Mouse (Mus musculus) left cerebral cortex, postnatal 10 days (tissue): ENCODE measurements at regions not wholly inside any gene's neighbourhood (a gene's known extent, or its start where the extent isn't known, plus 50 kb on each side); places are given as distances from the start of the nearest gene placed in this dataset.

Experiments used
- DNase-seq, 2 experiments: peaks; one replicate each; pipeline ENCODE4 v3.0.0; 2021 to 2022; ENCODE audit warnings: low spot score in 2 of 2, mixed read lengths in 1 of 2; ENCODE audit errors: extremely low spot score in 1 of 2
- intact Hi-C: fragments of 180-260 bp; cut with DNase I; formaldehyde crosslinking; loops from one replicate; pipeline ENCODE4 v1.15.1; 2025

GRCm38 (mm10) chr6:31095943-31096714 is 137.3 kb upstream of the Klf14 start:
- peak; percentile 50 to 58 for DNase-seq
- intact Hi-C loops = no loop called here

DNA sequence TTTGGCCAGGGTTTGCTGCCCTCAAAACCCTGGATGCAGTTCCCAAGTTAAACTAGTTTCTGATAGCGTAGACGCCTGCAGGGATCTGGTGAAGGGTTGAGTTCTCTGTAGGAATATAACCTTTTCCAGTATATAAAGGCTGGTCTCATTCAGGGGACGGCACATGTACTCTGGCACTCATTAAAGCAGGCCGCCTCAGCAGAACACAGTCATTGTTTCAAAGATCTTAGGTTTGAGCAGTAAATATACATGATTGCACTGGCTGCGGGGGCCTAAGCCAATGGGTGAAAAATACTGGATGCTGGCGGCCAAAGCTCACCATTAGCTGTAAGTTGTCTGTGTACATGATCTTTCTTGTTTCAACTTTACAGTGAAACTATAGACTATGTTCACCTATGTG is 137.9 kb upstream of the Klf14 start:
- intact Hi-C loops = no loop called here
- no peak for DNase-seq

DNA sequence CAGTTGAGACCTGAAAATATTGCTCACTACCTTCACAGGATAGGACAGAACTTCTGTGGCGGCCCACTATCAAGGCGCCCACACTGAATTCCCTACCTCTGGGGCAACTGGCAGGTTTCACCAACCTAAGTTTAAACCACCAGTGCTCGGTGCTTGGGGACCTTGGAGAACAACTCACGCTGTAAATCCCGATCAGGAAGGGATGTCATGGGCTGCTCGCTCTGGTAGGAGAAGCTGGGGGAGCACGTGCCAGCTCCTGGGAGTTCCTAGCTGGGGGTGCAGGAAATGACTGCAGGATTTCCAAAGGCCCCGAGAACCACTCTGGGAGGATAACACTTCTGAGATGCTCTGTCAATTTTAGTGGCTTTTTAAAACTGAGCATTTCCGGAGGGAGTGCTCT is 138.4 kb upstream of the Klf14 start:
- intact Hi-C loops = no loop called here

GRCm38 (mm10) chr6:31098106-31098505 is 139.2 kb upstream of the Klf14 start:
- intact Hi-C loops = no loop called here
- DNase-seq = no peak

More for the DNA sequence above, 138.4 kb upstream of the Klf14 start:
- no peak for DNase-seq

- no peak for DNase-seq
- intact Hi-C loops = no loop called here
Observed at GRCm38 (mm10) chr6:31100084-31100579, 141.3 kb upstream of the Klf14 start.

DNA sequence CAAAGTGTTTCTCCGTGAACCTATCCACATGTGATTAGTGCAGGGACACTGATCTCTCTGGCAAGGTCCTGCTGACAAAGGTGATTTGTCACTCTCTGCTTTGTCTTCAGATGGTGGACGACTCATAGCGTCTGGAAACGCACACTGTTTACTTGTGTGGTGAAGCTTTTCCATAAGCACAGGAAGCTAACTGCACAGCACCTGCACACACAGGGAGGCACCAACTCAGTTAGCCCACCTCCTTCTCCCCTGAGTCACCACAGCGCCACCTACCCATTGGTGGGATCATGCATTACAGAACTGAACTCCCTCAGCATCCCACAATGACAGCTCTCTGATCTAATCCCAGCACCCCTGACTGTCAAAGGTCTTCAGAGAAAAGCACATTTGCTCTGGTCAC is 141.9 kb upstream of the Klf14 start:
- intact Hi-C loops = no loop called here
- DNase-seq = no peak

- intact Hi-C loops = no loop called here
- DNase-seq = peak in 1 of 2 experiments; percentile 8
Observed at GRCm38 (mm10) chr6:31106144-31106836, 147.4 kb upstream of the Klf14 start.

DNA sequence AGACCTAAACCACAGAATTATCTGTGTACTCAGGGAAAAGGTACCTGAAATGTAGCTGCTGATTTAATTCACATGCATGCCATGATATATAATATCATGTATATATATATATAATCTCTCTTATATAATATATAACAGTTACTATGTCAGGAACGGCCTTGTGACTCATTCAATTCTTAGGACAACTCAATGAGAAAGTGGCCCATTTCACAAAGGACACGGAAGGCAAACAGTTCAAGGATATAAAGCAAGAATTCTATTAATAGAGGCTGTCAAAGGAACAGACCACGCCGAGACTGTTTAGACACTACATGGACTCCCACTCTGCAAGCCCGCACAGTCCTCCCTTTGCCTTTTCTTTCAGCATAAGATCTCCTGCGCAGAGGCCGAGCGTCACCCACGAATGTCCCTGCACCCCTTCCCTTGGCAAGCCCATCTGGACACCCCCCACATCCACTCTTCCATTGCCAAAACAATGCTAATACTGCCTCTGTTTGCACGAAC is 148.0 kb upstream of the Klf14 start:
- peak in 1 of 2 experiments; percentile 15 for DNase-seq
- intact Hi-C loops = no loop called here

DNA sequence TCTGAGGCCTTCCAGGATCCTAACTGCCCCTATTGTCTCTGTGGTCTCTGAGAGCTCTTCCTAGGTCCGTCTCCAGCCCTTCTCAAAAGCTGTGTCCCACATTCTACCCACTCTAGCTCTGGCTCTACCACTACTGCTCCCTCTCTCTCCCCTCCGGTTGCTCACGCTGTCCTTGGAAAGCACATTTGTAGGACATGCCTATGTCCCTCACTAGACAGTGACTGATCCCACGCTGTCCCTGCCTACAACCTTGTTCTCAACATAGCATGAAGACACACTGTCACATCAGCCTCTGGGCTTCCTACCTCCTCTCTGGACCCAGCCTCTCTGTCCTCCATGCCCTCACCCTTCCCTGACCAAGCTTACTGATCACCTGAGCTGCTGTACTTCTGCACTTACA is 148.5 kb upstream of the Klf14 start:
- intact Hi-C loops = no loop called here
- DNase-seq = peak in 1 of 2 experiments; percentile 9

GRCm38 (mm10) chr6:31107916-31108685 is 149.2 kb upstream of the Klf14 start:
- DNase-seq = peak in 1 of 2 experiments; percentile 7
- intact Hi-C loops = no loop called here

- intact Hi-C loops = no loop called here
- DNase-seq = no peak
Observed at GRCm38 (mm10) chr6:31109604-31110003, 150.7 kb upstream of the Klf14 start.

DNA sequence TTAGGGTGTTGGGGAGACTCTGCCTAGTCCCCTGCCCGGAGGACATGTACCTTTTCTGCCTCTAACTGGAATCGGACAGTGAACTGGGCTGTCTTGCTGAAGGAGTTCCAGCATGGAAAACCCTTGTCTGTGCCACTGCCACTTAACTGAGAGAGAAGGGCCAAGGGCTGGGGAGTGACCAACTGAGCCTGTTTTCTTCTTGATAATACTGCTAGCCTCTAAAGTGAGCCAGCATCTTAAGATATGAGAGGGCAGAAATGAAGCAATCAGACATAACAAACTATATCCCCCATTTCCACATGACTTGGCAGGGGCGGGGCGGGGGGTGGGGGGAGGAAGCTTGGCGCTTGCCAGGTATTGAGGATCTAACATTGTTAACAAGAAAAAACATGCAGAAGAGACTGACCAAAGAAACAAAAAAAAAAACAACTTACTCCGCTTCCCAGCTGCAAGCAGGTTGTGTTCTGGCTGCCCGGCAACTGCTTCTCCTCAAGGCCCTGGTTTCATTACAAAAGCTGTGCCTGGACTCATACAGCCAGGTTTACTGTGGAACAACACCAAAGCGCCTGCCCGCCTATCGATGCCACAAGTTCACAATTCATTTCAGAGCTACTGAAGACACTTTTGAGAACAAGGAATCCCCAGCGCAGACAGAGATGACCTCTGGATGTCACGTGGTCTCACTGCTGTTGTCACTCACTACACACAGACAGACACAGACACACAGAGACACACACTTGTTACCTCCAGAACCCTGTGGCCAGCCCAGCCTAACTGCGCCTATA is 153.6 kb upstream of the Klf14 start:
- no peak for DNase-seq
- intact Hi-C loops = no loop called here

- intact Hi-C loops = no loop called here
- no peak for DNase-seq
Observed at GRCm38 (mm10) chr6:31113558-31114326, 154.9 kb upstream of the Klf14 start.

DNA sequence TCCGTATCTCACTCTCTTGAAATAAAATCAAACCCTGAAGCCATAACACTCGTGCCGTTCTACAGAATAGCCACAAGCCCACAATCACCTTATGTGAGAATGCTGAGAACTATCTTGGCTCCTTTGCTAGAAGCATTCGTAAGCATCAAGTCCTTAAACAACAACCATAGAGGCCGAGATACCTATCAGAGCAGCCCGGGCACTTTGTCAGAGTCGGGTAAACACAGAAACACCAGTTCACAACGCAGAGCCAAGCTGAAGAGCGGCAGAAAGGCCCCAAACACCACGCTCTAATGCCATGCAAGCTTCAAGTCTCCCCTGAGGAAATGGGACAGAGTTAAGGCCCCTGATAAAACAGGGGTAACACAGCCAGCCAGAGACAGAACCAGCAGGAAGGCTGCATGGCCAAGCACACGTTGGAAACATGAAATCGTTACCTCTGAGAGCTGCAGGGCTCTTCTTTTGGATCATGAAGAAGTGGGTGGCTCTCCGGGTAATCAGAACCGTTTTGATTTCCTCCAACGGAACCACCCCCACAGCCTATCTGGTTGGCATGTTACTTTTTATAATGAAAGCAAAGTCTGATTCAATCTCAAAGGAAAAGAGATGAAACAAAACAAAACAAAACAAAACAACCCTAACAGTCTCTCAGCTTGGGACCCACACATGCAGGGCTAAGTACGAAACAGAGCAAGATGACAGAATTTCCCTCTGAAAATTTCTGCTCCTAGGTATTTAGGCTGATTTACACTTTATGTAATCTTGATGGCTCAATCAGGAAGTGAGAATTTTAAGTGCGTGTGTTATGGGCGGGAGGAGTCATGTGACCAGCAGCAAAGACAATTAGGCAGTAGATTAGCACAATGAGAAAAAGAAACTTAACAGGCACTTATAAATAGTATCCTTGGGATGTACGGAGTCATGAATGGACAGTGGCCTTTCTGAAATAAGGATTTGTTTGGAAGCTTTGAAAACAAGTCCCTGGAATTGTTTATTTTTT is 155.8 kb upstream of the Klf14 start:
- intact Hi-C loops = no loop called here
- no peak for DNase-seq

DNA sequence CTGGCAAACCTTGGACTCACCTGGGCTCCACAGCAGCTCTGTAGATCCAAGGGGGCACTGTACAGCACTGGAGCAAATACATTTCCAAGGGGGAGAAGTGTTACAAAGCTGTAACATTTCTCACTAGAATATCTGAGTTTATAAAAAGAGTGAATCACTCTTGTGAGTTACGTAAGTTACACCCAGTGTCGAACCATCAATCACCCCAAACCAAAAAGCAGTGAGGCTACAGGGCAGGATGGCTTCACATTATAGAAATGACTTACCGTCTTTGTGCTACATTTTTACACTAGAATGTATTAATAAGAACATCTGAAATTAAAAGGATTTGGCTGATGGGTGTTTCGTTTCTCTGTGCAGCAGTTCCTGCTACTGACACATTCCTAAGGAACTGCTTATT is 156.7 kb upstream of the Klf14 start:
- intact Hi-C loops = no loop called here
- no peak for DNase-seq

GRCm38 (mm10) chr6:31116365-31116764 is 157.5 kb upstream of the Klf14 start:
- intact Hi-C loops = no loop called here

GRCm38 (mm10) chr6:31117666-31118065 is 158.8 kb upstream of the Klf14 start:
- DNase-seq = no peak
- intact Hi-C loops = no loop called here

More at GRCm38 (mm10) chr6:31116365-31116764, 157.5 kb upstream of the Klf14 start:
- no peak for DNase-seq
